Mouse (Mus musculus) ES-E14 (cell line): ENCODE data around the gene Gadl1.

Source experiments
- HCFC1 ChIP-seq: IDR thresholded peaks from 2 replicates; pipeline ENCODE4 v1.6.1; 2012; ENCODE audit warnings: low read length, inconsistent platforms, borderline replicate concordance; ENCODE audit not compliant: insufficient read depth
- ZC3H11A ChIP-seq: IDR thresholded peaks from 2 replicates; pipeline ENCODE4 v1.6.1; 2012; ENCODE audit warnings: low read depth, mild to moderate bottlenecking, inconsistent platforms, low read length, borderline replicate concordance

- no peak for TF ChIP-seq HCFC1
- 0 out of 2 replicates have a peak, but pooled peaks have one; percentile 33 for TF ChIP-seq ZC3H11A
Measured at GRCm38 (mm10) chr9:116041787-116042186, 132.5 kb downstream of the Gadl1 start.
